Mouse (Mus musculus) adrenal gland, adult 18-20 months (tissue): Measurements from ENCODE around the gene Ebf1. TPM values are rescaled to one million over a fixed set of nuclear protein-coding genes. Genes with fewer than 3 reads are reported as not detected.

Source experiments
- DNase-seq, 2 experiments: peaks; one replicate each; pipeline ENCODE4 v3.0.0; 2021 to 2022; ENCODE audit warnings: low spot score in 2 of 2
- total RNA-seq, 2 experiments: library from RNA; stranded (reverse); gene quantifications; 1 replicate in 1 of 2; 2 replicates in 1 of 2; pipeline ENCODE4 v1.2.3; 2021

Gene Ebf1
- total RNA-seq, 2 experiments from 2014 or later: 15.7 to 36.8 TPM

DNA sequence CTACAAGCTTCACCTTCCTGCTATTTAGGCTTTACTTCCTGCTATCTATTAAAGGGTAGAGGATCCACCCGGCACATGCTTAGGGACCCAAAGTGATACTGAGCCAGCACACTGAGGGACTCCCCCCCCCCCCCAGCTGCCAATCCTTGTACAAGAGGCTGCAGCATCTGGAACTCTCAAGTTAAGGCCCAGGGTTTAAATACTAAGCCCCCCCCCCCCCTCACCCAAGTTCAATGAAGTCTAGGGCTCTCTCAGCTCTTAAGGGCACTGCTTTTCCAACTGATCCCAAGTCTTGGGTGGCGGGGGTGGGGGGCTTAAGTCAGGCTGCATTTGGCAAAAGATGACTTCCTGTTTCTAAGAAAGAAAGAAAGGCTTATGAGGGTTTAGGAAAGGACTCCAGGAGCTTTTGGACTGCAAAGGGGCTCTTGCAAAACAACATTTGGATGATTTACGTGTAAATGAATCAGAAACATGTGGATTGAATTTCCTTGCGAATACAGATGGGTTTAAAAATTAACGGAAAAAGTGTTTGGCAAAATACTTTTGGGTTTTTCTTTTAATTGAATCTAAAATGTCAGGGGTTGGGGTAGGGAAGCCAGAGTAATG is 385.7 kb downstream of the Ebf1 start:
- no peak for DNase-seq

DNA sequence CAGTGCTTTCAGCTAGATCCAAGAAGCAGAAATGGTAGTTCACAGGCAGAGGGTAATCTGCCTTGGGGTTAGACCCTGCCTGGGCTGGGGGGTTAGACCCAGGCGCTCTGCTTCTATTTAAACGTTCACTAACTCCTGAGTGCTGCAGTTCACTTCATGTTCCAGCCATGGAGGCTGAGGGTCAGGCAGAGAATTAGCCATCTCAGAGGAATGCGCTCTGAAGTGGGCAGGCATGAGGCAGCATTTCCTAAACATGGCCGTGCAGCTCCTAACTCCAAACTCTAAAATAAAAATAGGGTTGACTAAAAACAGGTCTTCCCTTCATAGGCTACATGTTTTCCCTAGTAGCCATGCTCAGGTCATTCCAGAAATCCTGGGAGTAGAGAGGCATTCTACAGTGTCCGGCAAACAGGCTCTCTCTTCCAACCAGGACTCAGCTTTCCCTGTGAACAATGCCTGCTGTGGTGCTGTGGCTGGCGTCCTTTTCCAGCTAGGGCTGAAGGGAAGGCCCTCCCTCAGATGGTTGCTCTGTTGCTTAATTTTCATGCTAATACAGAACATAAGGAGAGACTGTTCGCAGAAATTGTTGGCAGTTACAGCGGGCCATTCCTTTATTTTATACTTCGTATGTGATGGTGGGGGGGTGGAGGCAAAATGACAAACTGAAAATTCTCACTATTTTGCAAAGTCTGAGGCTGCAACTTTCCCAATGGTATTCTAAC is 386.8 kb downstream of the Ebf1 start:
- no peak for DNase-seq

DNA sequence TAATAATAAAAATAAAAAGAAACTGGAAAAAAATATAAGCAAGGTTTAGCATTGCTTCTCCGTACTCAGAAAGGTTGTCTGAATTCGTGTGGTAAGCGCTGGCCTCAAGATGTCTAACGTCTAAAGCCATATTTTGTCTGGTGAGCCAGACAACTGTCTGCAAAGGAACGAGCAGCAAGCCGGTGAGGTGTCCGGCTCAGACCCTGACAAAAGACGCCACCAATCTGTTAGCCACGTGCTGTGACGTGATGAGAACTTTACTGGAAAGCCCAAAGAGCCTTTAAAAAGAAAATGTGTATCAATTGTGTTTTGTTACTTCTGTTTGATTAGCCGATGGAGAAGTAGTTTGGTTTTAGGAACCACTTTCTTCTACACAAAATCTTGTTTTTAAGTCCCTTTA is 390.2 kb downstream of the Ebf1 start:
- DNase-seq: no peak

DNA sequence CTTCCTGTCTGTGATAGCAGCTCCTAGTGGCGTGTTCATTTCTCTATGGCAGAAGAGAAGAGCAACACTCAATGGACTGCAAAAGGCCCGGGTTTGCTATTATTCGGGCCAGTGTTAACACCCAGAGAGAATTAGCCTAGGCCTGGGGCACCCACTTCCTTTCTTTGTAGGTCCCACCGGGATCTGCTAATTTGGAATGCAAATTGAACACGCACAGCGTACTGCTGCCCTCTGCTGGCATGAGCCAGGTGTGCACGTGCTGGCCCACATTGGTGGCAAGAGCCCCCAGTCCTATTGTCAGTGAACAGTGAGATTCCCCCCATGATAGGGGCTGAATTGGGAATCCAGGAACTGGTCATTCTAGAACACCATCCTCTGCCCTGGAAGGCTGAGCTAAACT is 391.0 kb downstream of the Ebf1 start:
- DNase-seq: peak; percentile 87 to 89

DNA sequence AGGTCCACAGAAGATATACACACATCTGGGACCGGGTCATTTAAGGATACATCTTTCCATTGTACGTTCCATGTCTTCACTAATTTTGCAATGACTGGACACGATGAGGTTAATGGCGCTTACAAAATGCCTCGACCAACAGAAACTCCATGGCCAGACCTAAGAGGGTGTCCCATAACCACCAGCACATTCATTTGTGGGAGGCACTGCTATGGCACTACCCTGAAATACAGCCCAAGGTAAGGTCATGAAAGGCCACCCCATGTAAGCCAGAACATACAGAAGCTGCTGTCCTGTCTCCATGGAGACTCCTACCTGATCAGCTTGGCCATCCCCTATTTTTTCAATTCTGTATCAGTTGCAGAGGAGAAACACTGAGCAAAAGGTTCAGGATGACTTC is 391.6 kb downstream of the Ebf1 start:
- DNase-seq: no peak

DNA sequence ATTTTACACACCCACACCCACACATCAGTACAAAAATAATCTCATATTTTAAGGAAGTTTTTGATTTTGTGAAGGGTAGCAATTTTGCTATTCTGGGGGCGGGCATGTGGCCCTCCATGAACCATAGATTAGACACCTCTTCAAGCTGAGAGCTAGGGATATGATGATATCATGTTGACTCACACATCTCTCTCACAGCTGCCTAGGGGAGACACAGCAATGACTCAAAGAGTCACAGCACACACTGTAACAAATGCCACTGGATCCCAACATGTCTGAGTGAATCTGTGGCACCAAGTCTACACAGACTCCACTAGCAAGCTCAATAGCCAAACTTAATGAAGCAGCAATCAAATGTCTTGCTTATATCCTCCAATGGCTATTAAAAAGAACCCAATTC is 395.0 kb downstream of the Ebf1 start:
- DNase-seq: no peak

DNA sequence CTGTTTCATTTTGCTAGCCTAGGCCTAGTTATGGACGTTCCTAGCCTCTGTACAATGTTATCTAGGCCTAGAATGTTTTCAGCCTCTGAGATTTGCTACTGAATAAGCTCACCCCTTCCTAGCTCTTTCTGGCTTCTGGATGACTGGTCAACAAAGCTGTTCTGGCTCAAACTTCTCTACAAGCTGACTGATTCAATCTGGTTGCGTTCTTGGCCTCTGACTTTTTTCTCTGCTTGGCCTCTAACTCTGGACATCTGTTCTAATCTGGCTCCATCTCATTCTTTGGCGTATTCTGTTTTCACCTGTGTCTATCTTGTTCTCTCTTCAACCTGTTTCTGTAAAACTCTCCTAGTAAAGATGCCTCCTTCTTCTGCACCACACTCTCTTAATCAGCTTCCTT is 400.4 kb downstream of the Ebf1 start:
- DNase-seq: no peak

DNA sequence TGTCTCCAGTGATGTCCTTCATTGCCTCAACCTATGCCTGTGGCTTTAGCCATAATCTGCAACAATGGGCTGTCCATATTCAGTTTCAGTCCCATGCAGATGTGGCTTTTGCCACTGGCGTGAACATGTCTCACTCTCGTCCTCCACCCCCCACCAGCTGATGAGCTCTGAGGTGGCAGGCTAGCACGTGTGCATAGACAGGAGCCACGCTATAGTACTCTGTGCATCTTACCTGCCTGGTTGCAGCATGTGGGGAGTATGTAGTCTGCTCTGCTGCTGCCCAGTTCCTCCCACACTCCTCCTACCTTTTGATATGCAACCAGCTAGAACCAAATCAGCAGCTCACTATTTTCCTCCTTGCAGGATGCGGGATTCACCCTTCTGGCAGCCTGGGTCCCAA is 408.9 kb downstream of the Ebf1 start:
- DNase-seq: no peak

DNA sequence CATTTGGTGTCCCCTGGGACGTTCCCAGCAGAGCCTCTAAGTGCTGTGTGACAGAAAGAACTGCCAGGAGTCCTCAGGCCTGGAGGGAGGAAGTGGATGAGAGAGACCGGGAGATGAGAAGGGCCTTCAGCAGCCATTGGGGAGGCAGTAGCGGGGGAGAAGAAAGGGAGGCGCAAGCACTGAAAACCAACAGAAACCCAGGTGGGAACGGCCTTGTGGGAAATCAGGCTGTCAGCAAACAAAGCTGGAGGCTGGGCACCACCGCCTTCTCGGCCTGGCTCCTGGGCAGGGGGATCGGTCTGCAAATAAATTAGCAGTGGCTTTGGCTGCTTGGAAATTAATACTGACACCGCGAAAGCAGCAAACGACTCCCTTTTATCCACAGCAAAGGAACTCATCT is 409.6 kb downstream of the Ebf1 start:
- no peak for DNase-seq

DNA sequence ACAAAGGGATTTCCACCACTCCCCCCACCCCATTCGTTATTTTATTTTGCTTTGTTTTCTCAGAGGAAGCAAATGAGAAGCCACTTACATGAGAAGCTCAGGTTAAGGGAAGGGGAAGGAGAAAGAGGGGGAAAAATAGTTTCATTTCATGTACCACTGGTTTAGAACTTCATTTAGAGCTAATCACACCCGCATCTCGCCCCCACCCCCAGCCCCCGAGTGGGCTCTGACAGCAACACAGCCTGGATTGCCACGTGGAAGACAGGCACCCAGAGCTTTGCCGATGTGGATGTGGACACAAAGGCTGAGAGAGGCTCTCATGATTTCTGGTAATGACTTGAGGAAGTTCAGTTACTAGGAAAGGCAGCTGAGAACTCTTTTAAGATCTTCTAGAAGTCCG is 410.0 kb downstream of the Ebf1 start:
- DNase-seq: no peak

DNA sequence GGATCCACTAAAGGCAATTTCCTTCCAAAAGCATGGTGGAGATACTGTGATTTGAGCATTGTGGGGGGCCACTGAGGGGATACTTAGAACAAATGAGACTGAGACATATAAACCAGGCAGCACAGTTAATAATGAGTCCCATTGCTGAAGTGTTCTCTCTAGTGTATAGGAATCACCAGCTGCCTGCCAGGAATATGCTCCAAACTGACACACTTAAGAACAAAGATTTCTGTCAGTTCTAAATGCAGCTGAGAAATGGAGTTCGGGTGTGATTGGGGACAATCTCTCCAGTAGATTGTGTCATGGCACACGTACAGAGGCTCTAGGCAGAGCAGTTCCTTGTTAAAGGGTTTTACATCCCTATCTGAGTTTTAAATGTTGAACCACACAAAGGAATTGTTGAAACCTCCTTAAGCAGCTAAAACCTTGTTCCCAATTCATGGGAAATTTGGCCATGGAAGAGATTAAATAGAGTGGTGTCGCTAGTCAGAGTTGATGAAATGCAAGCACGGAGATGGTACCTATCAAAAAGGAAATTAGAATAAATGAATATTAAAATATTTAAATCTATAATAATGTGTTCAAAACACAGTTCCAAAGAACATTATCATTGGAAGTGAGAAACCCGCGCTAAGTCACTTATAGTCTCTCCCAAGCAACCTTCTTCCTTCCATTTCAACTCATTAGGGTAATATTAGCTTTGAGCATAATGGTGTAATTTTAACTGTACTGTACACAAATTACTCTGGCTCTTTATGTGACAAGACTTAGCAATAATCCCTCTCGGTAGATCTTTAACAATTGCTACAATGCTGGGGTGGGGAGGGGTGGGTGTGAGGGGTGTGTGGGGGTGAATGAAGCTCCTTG is 438.9 kb downstream of the Ebf1 start:
- no peak for DNase-seq

Other genes starting within 250 kb of the Ebf1 start
- not detected for gene Il12b, start 217.3 kb upstream of the Ebf1 start, total RNA-seq
- gene Ublcp1, start 146.8 kb upstream of the Ebf1 start, total RNA-seq: 10 to 100 TPM; 35.5 to 46.2 TPM
- 10 to 100 TPM; 47.2 to 61.7 TPM for gene Rnf145, start 98.4 kb upstream of the Ebf1 start, total RNA-seq